Mouse (Mus musculus): Measurements from ENCODE around the gene Lyrm9.

DNA sequence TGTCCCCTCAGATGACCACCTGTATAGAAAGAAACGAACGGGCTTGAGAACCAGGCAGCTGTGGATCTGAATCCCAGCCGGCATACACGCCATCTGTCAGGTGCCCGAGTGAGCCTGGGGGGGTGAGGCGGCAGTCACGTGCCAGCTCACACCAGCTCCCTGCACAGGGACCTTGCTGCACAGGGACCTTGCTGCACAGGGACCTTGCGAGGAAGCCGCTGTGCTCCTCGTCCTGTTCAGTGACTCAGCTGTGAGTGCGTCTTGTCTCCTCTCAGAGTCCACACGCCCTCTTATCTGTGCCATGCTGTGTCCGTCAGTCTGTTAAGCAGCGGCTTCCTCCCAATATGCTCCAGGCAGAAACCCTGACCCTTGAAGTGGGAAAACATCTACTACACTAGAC is 13.1 kb downstream of the Lyrm9 start:
- TF ChIP-seq CTCF (conservative IDR thresholded peaks at IDR 0.05; ENCODE audit: insufficient read depth, insufficient read length, low read depth, low read length) = no peak
- TF ChIP-seq POLR2A (IDR thresholded peaks at IDR 0.05; ENCODE audit: low read depth, low read length) = no peak
